Mouse (Mus musculus) kidney, adult 8-10 months (tissue): ENCODE data around the gene Os9.
A peak's percentile ranks its signal among the peaks of the same experiment; 100 is the strongest.
"Not testable (repeated sequence)": the region's sequence is repeated elsewhere in the genome, so short reads cannot be mapped to it uniquely, and the experiment has no call there.

Source experiments
- DNase-seq, 2 experiments: peaks; one replicate each; pipeline ENCODE4 v3.0.0; 2022

Os9 gene

DNA sequence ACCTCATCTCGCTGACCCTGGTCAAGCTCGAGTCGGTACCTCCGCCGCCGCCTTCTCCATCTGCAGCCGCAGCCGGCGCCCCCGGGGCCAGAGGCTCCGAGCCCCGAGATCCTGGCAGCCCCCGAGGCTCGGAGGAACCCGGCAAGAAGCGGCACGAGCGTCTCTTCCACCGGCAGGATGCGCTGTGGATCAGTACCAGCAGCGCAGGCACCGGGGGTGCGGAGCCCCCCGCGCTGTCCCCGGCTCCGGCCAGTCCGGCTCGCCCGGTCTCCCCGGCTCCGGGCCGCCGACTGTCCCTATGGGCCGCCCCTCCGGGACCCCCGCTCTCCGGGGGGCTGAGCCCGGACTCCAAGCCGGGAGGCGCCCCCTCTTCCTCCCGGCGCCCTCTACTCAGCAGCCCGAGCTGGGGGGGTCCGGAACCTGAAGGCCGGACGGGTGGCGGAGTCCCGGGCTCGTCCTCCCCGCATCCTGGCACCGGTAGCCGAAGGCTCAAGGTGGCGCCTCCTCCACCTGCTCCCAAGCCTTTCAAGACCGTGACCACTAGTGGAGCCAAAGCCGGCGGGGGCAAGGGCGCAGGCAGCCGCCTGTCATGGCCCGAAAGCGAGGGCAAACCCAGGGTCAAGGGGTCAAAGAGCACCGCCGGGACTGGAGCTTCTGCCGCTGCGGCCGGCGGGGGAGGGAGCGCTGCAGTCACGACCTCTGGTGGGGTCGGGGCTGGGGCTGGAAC, 41.1 kb downstream of the Os9 start:
- DNase-seq, result no peak

- DNase-seq, result no peak
These were observed 42.0 kb downstream of the Os9 start for GRCm38 (mm10) chr10:127078677-127079575.

- DNase-seq, result no peak
These were observed 42.8 kb downstream of the Os9 start for GRCm38 (mm10) chr10:127078001-127078676.

GRCm38 (mm10) chr10:127077515-127077914, 43.4 kb downstream of the Os9 start:
- DNase-seq, result no peak

GRCm38 (mm10) chr10:127076082-127076481, 44.8 kb downstream of the Os9 start:
- DNase-seq, result no peak

DNA sequence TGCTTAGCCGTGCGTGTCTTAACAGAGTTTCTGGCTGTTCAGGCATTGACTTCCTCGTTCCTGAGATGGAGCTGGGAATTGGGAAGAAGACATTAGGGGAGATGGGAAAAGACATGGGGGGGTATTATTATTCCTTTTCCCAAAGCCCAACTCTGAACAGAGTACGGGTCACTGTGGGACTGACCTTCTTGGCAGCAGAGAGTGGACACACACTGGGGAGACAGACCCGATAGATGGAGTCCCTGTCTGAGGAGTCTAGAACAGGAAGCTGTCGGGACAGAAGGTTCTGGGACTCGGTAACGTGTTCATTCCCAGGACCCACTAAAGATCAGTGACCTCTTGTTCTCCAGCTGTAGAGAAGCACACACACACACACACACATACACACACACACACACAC, 45.3 kb downstream of the Os9 start:
- no peak for DNase-seq

DNA sequence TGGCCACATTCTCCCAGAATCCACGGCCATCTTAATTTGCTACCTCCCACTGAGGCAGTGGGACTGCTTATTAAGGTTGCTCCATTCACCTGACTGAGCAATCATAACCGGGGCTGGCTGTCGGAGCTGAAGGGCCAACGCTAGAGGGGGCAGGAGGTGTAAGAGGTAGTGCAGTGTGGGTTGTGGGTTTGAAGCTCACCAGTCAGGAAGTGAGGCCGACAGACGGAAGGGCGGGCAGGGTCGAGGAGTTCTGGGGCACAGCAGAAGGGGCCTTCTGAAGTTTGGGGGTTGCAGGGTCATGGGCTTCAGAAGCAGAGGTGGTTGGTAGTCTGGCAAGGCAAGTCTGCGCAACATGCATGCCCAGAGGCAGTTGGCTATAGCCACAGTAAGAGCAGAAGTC, 45.9 kb downstream of the Os9 start, which contains the start of gene Agap2:
Gene Agap2, plus strand, starts transcription at position 205 of the 400 bp plus-strand sequence.
- no peak for DNase-seq

- no peak for DNase-seq
These were observed 47.0 kb downstream of the Os9 start for GRCm38 (mm10) chr10:127073981-127074380.

- DNase-seq, result not testable (repeated sequence)
These were observed 48.0 kb downstream of the Os9 start for GRCm38 (mm10) chr10:127072969-127073368.

GRCm38 (mm10) chr10:127072270-127072669, 48.7 kb downstream of the Os9 start:
- not testable (repeated sequence) for DNase-seq

- no peak for DNase-seq
These were observed 49.7 kb downstream of the Os9 start for GRCm38 (mm10) chr10:127071203-127071602.

- DNase-seq, result peak; percentile 95 to 97
These were observed 50.5 kb downstream of the Os9 start, which contains the start of gene Tspan31 for GRCm38 (mm10) chr10:127070190-127071121. Gene Tspan31, minus strand, starts transcription at chr10:127070264.

- DNase-seq, result no peak
These were observed 51.4 kb downstream of the Os9 start for GRCm38 (mm10) chr10:127069281-127070189.

- DNase-seq, result no peak
These were observed 52.4 kb downstream of the Os9 start for GRCm38 (mm10) chr10:127068360-127069038.

DNA sequence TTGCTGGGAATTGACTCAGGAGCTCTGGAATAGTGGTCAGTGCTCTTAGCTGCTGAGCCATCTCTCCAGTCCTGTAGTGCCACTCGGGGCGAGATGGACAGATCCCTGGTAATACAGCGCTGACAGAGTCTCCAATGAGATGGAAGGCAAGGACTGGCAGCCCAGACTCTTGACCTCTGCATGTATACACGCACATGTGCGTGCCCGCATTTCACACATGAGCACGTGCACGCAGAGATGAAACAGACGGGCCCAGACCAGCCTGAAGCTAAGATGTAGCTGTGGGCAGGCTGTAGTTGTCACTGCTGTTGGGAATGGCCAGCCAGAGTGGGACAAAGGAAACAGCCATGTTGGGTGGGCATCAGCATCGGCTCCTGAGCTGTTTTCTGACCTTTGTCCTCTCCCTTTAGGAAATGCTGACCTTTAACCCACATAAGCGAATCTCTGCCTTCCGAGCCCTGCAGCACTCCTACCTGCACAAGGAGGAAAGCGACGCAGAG, 54.4 kb downstream of the Os9 start:
- DNase-seq, result no peak

DNA sequence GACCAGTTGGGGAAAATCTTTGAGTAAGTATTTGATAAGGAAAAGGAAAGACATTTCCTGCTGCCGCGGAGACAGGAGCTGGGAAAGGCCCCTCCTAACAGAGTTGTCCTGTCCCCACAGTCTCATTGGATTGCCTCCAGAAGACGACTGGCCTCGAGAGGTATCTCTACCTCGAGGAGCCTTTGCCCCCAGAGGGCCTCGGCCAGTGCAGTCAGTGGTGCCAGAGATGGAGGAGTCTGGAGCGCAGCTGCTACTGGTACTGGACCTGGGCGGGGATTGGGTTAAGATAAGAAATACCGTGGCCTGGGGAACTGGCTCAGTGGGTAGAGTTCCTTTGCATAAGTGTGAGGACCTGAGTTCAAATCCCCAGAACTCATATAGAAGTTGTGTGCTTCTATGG, 55.0 kb downstream of the Os9 start:
- DNase-seq, result peak in 1 of 2 experiments; percentile 55

GRCm38 (mm10) chr10:127063913-127064870, 56.7 kb downstream of the Os9 start:
- DNase-seq, result no peak

DNA sequence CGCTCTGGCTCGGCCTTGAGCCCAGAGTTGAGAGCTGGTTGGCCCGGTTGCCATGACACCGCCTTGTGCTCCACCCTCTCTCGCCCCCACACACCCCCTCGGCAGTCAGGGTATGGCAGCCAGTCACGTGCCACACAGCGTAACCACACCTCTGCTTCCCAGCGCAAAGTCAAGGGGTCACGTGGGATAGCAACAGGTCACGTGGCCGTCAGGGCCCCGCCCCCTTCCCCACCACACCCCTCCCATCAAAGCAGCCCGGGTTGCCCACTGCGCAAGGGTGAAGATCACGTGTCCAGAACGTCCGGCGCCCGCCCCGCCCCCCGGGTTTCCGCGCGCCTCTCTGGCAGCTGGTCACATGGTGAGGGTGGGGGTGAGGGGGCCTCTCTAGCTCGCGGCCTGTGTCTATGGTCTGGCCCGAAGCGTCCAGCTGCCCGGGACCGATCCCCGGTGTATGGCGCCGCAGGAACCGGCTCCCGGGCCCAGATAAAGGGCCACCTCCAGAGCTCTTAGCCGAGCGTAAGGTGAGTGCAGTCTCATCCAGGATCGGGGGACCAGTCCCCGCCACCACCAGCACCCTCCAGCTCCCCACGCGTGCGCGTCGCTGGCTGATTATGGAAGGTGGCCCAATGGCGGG, 57.6 kb downstream of the Os9 start, which contains the start of gene Cdk4:
Gene Cdk4, plus strand, starts transcription at position 296 of the 634 bp plus-strand sequence.
- DNase-seq, result peak; percentile 98 to 99
